Mouse (Mus musculus) cortical plate, adult 2 months (tissue): ENCODE data around the gene Igtp.

Experiments used
- CTCF ChIP-seq: fragments of 200-500 bp; IDR thresholded peaks from 2 replicates; pipeline ENCODE4 v1.5.1; 2011; ENCODE audit warnings: mild to moderate bottlenecking, control low read depth, low read length; ENCODE audit not compliant: insufficient read depth; ENCODE audit errors: extremely low read depth
- POLR2A ChIP-seq: fragments of 200-500 bp; IDR thresholded peaks from 2 replicates; pipeline ENCODE4 v1.6.1; 2011; ENCODE audit warnings: mild to moderate bottlenecking, low read length, control low read depth; ENCODE audit not compliant: insufficient read depth; ENCODE audit errors: extremely low read depth

DNA sequence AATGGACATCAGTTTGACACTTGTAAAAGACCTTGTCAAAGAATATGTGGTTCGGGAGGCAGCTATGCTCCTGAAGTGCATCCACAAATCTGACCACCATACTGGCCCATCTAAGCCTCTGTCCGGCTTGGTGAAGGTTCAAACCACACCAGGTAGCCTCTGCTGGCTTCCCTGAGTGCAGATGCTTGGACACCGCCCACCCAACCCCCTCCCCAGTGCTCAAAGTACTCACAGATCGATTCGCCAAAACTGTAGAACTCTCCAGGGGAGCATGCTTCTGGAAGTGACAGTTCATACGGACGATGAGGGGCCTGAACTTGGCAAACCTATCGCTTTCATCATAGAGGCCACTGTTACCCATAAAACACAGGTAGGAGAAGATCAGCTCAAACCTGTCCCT lies 31.8 kb downstream of the Igtp start:
- TF ChIP-seq CTCF (no peak), POLR2A (no peak)
